Mouse (Mus musculus): ENCODE results near the gene Csmd2. TPM values are rescaled to one million over a fixed set of nuclear protein-coding genes. Genes with fewer than 3 reads are reported as not detected.

Csmd2 gene
- polyA plus RNA-seq, 1 experiment, result 289 TPM

- TF ChIP-seq CTCF (IDR thresholded peaks at IDR 0.05; ENCODE audit: control insufficient read depth, insufficient read depth, low read length) (no peak), POLR2A (IDR thresholded peaks at IDR 0.05; ENCODE audit: borderline replicate concordance, control insufficient read depth, low read depth, low read length) (no peak)
- no peaks in the 10 kb centered on the region for H3K4me1 ChIP-seq (ENCODE audit: control insufficient read depth, insufficient read depth, low read length)
- WGBS, result 55% methylated on average over 7 of the region's 7 CpGs
- no peak overlapping the region for H3K4me3 ChIP-seq (replicated peaks; ENCODE audit: control insufficient read depth, low read depth, low read length)
- H3K27ac ChIP-seq (ENCODE audit: control insufficient read depth, insufficient read depth, low read depth, low read length, poor library complexity), result no peak overlapping the region
Observed at GRCm38 (mm10) chr4:128116331-128116730, 128.7 kb downstream of the Csmd2 start.

- no peaks in the 10 kb centered on the region for H3K4me1 ChIP-seq (ENCODE audit: control insufficient read depth, insufficient read depth, low read length)
- TF ChIP-seq CTCF (IDR thresholded peaks at IDR 0.05; ENCODE audit: control insufficient read depth, insufficient read depth, low read length) (no peak), POLR2A (IDR thresholded peaks at IDR 0.05; ENCODE audit: borderline replicate concordance, control insufficient read depth, low read depth, low read length) (no peak)
- 74% methylated on average over 8 of the region's 8 CpGs for WGBS
- no peak overlapping the region for H3K27ac ChIP-seq (ENCODE audit: control insufficient read depth, insufficient read depth, low read depth, low read length, poor library complexity)
- no peak overlapping the region for H3K4me3 ChIP-seq (replicated peaks; ENCODE audit: control insufficient read depth, low read depth, low read length)
Observed at GRCm38 (mm10) chr4:128123281-128123680, 135.6 kb downstream of the Csmd2 start.

- 67% methylated on average over 4 of the region's 4 CpGs for WGBS
- H3K27ac ChIP-seq (ENCODE audit: control insufficient read depth, insufficient read depth, low read depth, low read length, poor library complexity), result no peak overlapping the region
- TF ChIP-seq POLR2A (IDR thresholded peaks at IDR 0.05; ENCODE audit: borderline replicate concordance, control insufficient read depth, low read depth, low read length), result no peak
- H3K4me1 ChIP-seq (ENCODE audit: control insufficient read depth, insufficient read depth, low read length), result no peaks in the 10 kb centered on the region
- no peak overlapping the region for H3K4me3 ChIP-seq (replicated peaks; ENCODE audit: control insufficient read depth, low read depth, low read length)
Observed at GRCm38 (mm10) chr4:128124738-128125137, 137.1 kb downstream of the Csmd2 start.

GRCm38 (mm10) chr4:128128546-128128945 lies 140.9 kb downstream of the Csmd2 start:
- Histone ChIP-seq H3K4me3 (replicated peaks; ENCODE audit: control insufficient read depth, low read depth, low read length) (no peak overlapping the region), H3K27ac (ENCODE audit: control insufficient read depth, insufficient read depth, low read depth, low read length, poor library complexity) (no peak overlapping the region), H3K4me1 (ENCODE audit: control insufficient read depth, insufficient read depth, low read length) (no peaks in the 10 kb centered on the region)
- WGBS, result 78% methylated on average over 6 of the region's 6 CpGs
- TF ChIP-seq CTCF (IDR thresholded peaks at IDR 0.05; ENCODE audit: control insufficient read depth, insufficient read depth, low read length) (no peak), POLR2A (IDR thresholded peaks at IDR 0.05; ENCODE audit: borderline replicate concordance, control insufficient read depth, low read depth, low read length) (no peak)

- 58% methylated on average over 4 of the region's 4 CpGs for WGBS
- Histone ChIP-seq H3K4me1 (ENCODE audit: control insufficient read depth, insufficient read depth, low read length) (no peaks in the 10 kb centered on the region), H3K4me3 (replicated peaks; ENCODE audit: control insufficient read depth, low read depth, low read length) (no peak overlapping the region), H3K27ac (ENCODE audit: control insufficient read depth, insufficient read depth, low read depth, low read length, poor library complexity) (no peak overlapping the region)
- no peak for TF ChIP-seq CTCF (IDR thresholded peaks at IDR 0.05; ENCODE audit: control insufficient read depth, insufficient read depth, low read length)
- TF ChIP-seq POLR2A (IDR thresholded peaks at IDR 0.05; ENCODE audit: borderline replicate concordance, control insufficient read depth, low read depth, low read length), result no peak
Observed at GRCm38 (mm10) chr4:128130611-128131142, 143.0 kb downstream of the Csmd2 start.

GRCm38 (mm10) chr4:128131666-128132065 lies 144.0 kb downstream of the Csmd2 start:
- Histone ChIP-seq H3K4me3 (replicated peaks; ENCODE audit: control insufficient read depth, low read depth, low read length) (no peak overlapping the region), H3K27ac (ENCODE audit: control insufficient read depth, insufficient read depth, low read depth, low read length, poor library complexity) (no peak overlapping the region), H3K4me1 (ENCODE audit: control insufficient read depth, insufficient read depth, low read length) (no peaks in the 10 kb centered on the region)
- WGBS, result 75% methylated on average over 4 of the region's 4 CpGs
- TF ChIP-seq CTCF (IDR thresholded peaks at IDR 0.05; ENCODE audit: control insufficient read depth, insufficient read depth, low read length) (no peak), POLR2A (IDR thresholded peaks at IDR 0.05; ENCODE audit: borderline replicate concordance, control insufficient read depth, low read depth, low read length) (no peak)

- Histone ChIP-seq H3K27ac (ENCODE audit: control insufficient read depth, insufficient read depth, low read depth, low read length, poor library complexity) (no peak overlapping the region), H3K4me1 (ENCODE audit: control insufficient read depth, insufficient read depth, low read length) (no peaks in the 10 kb centered on the region), H3K4me3 (replicated peaks; ENCODE audit: control insufficient read depth, low read depth, low read length) (no peak overlapping the region)
- TF ChIP-seq POLR2A (IDR thresholded peaks at IDR 0.05; ENCODE audit: borderline replicate concordance, control insufficient read depth, low read depth, low read length) (no peak), CTCF (IDR thresholded peaks at IDR 0.05; ENCODE audit: control insufficient read depth, insufficient read depth, low read length) (no peak)
- WGBS, result 79% methylated on average over 11 of the region's 11 CpGs
Observed at GRCm38 (mm10) chr4:128132876-128133646, 145.4 kb downstream of the Csmd2 start.

GRCm38 (mm10) chr4:128134348-128134994 lies 146.8 kb downstream of the Csmd2 start:
- Histone ChIP-seq H3K4me1 (ENCODE audit: control insufficient read depth, insufficient read depth, low read length) (no peaks in the 10 kb centered on the region), H3K4me3 (replicated peaks; ENCODE audit: control insufficient read depth, low read depth, low read length) (no peak overlapping the region), H3K27ac (ENCODE audit: control insufficient read depth, insufficient read depth, low read depth, low read length, poor library complexity) (no peak overlapping the region)
- TF ChIP-seq CTCF (IDR thresholded peaks at IDR 0.05; ENCODE audit: control insufficient read depth, insufficient read depth, low read length) (no peak), POLR2A (IDR thresholded peaks at IDR 0.05; ENCODE audit: borderline replicate concordance, control insufficient read depth, low read depth, low read length) (no peak)
- 77% methylated on average over 11 of the region's 11 CpGs for WGBS
